In genomic region chr17:88543417-88543782, GRCm38 (mm10) we compare ENCODE assay signal across 15 mouse cellular contexts. TPM values are rescaled to one million over a fixed set of nuclear protein-coding genes. Genes with fewer than 3 reads are reported as not detected.
A peak's percentile ranks its signal among the peaks of the same experiment; 100 is the strongest.
DNase-seq lines count a peak whose midpoint lies in the region; ATAC-seq and TF ChIP-seq lines count a peak whose summit lies in the region.
"Had no signal": no experiment of that assay in that cellular context is flagged by ENCODE, and none has a peak within 500 bp of the region (broad histone marks: within the 10 kb centered on the region; RNA-seq: fewer than 3 reads in every experiment).

No protein-coding gene starts in this region.

- TF ChIP-seq CTCF in bone marrow macrophage, adult 2 months (IDR thresholded peaks at IDR 0.05; ENCODE audit: low read depth, low read length) = no peak

- WGBS in kidney, embryonic 14.5 days = 65% methylated on average over 3 of the region's 3 CpGs
- WGBS in liver, embryonic 16.5 days (ENCODE audit: insufficient replicate concordance) = 49% methylated on average over 3 of the region's 3 CpGs

- no peak overlapping the region; the same call in 1 of the 2 replicates for H3K27ac ChIP-seq in kidney, embryonic 14.5 days (ENCODE audit: low read depth, low read length)
- peak overlapping the region; percentile 42 for H3K27ac ChIP-seq in bone marrow macrophage, adult 2 months (ENCODE audit: insufficient read depth, low read depth, low read length)
- peak overlapping the region; percentile 78 for H3K27ac ChIP-seq in liver, embryonic 16.5 days (ENCODE audit: low read length)
- H3K27ac ChIP-seq: gastrocnemius, adult 2 months; limb, embryonic 12.5 days; neural tube, embryonic 15.5 days had no signal

- no peaks in the 10 kb centered on the region for H3K27me3 ChIP-seq in kidney, embryonic 14.5 days (ENCODE audit: control insufficient read depth, insufficient read depth, low read length)
- H3K27me3 ChIP-seq in liver, embryonic 16.5 days (ENCODE audit: control insufficient read depth, insufficient read depth, low read depth, low read length) = no peaks in the 10 kb centered on the region
- H3K27me3 ChIP-seq: limb, embryonic 12.5 days; neural tube, embryonic 15.5 days had no signal

- no peak overlapping the region for H3K4me2 ChIP-seq in kidney, embryonic 14.5 days (replicated peaks; ENCODE audit: low read depth, low read length)
- H3K4me2 ChIP-seq in liver, embryonic 16.5 days (ENCODE audit: low read depth, low read length) = no peak overlapping the region
- H3K4me2 ChIP-seq: limb, embryonic 12.5 days; neural tube, embryonic 15.5 days had no signal

- no peaks in the 10 kb centered on the region for H3K9me3 ChIP-seq in kidney, embryonic 14.5 days (ENCODE audit: control insufficient read depth, low read length)
- no peaks in the 10 kb centered on the region for H3K9me3 ChIP-seq in liver, embryonic 16.5 days (replicated peaks; ENCODE audit: control insufficient read depth, low read length)
- H3K9me3 ChIP-seq: heart, embryonic 10.5 days; limb, embryonic 12.5 days; neural tube, embryonic 15.5 days had no signal

- H3K4me3 ChIP-seq in kidney, embryonic 14.5 days (ENCODE audit: low read length) = no peak overlapping the region
- no peak overlapping the region for H3K4me3 ChIP-seq in bone marrow macrophage, adult 2 months (ENCODE audit: insufficient read depth, low read length)
- H3K4me3 ChIP-seq in liver, embryonic 16.5 days (ENCODE audit: low read depth, low read length) = no peak overlapping the region
- H3K4me3 ChIP-seq: gastrocnemius, adult 2 months; heart, embryonic 10.5 days; limb, embryonic 12.5 days; neural tube, embryonic 15.5 days had no signal

- H3K9ac ChIP-seq in kidney, embryonic 14.5 days (ENCODE audit: low read depth, low read length) = no peak overlapping the region
- no peak overlapping the region for H3K9ac ChIP-seq in liver, embryonic 16.5 days (ENCODE audit: low read depth, low read length)
- H3K9ac ChIP-seq: limb, embryonic 12.5 days; neural tube, embryonic 15.5 days had no signal

- peak; percentile 55; the same call in 1 of the 2 replicates for ATAC-seq in kidney, embryonic 14.5 days (ENCODE audit: low FRiP score, low TSS enrichment)
- peak; percentile 70 for ATAC-seq in granulocyte monocyte progenitor cell, adult 5-6 weeks (replicated peaks; ENCODE audit: poor library complexity, severe bottlenecking)
- ATAC-seq in liver, embryonic 16.5 days (ENCODE audit: low read depth) = no peak

- H3K4me1 ChIP-seq in kidney, embryonic 14.5 days (ENCODE audit: control insufficient read depth, insufficient read depth, low read length) = peaks cover 4% of the 10 kb centered on the region; the same call in 1 of the 2 replicates
- peaks cover 62% of the 10 kb centered on the region for H3K4me1 ChIP-seq in bone marrow macrophage, adult 2 months (ENCODE audit: control insufficient read depth, insufficient read depth, low read length)
- H3K4me1 ChIP-seq in liver, embryonic 16.5 days (ENCODE audit: control insufficient read depth, low read depth, low read length) = peaks cover 8% of the 10 kb centered on the region
- H3K4me1 ChIP-seq: limb, embryonic 12.5 days had no signal

- DNase-seq in kidney, postnatal 36 days = no peak
- DNase-seq in embryo, embryonic 11 days = no peak
- no peak for DNase-seq in layer of hippocampus, postnatal 10 days (ENCODE audit: low spot score in 2 of 2)
- DNase-seq in frontal cortex, adult 2 months (ENCODE audit: extremely low spot score in 1 of 2, low spot score in 1 of 2) = no peak
- DNase-seq: cerebellum, postnatal 10 days; gastrocnemius, adult 2 months; lung, postnatal 10 days; spleen, adult 18-20 months had no signal

- H3K36me3 ChIP-seq in kidney, embryonic 14.5 days (ENCODE audit: control insufficient read depth, insufficient read depth, low read length) = peaks cover 10% of the 10 kb centered on the region
- H3K36me3 ChIP-seq in liver, embryonic 16.5 days (ENCODE audit: control insufficient read depth, insufficient read depth) = peaks cover 5% of the 10 kb centered on the region

- no peak for TF ChIP-seq POLR2A in bone marrow macrophage, adult 2 months (IDR thresholded peaks at IDR 0.05; ENCODE audit: borderline replicate concordance, low read depth, low read length)

RNA-seq across cellular contexts. Expression of gene Ppp1r21, which starts 13.5 kb away (rescaled TPM):
- polyA plus RNA-seq in kidney, embryonic 14.5 days (2014; fragmentation: Nextera tagmentation; extraction: Ambion mirVana) = 19.5 and 30.3 TPM in 2 replicates
- polyA plus RNA-seq in bone marrow macrophage, adult 2 months (2012; ENCODE audit: insufficient read depth, insufficient read length, missing spikeins) = 103 and 109 TPM in 2 replicates
- 56.3 and 72.2 TPM in 2 replicates for total RNA-seq in granulocyte monocyte progenitor cell, adult 5-6 weeks (2014; fragmentation: Nextera tagmentation)
- total RNA-seq in granulocyte monocyte progenitor cell, adult 5-6 weeks (2017) = 58.0 and 81.3 TPM in 2 replicates
- polyA plus RNA-seq in liver, embryonic 16.5 days (2015; fragmentation: Nextera tagmentation; extraction: Ambion mirVana) = 9.6 and 10.6 TPM in 2 replicates
- 10 to 100 TPM; 71.4 to 72.7 TPM for total RNA-seq in layer of hippocampus, postnatal 10 days (2021)
- polyA plus RNA-seq in frontal cortex, adult 2 months (2012; rRNA removed) = 79.6 and 82.5 TPM in 2 replicates

RNA-seq across cellular contexts. Expression of gene Ston1, which starts 54.1 kb away (rescaled TPM):
- polyA plus RNA-seq in kidney, embryonic 14.5 days (2014; fragmentation: Nextera tagmentation; extraction: Ambion mirVana) = 7.8 and 11.5 TPM in 2 replicates
- 0.55 TPM in 2 replicates for polyA plus RNA-seq in bone marrow macrophage, adult 2 months (2012; ENCODE audit: insufficient read depth, insufficient read length, missing spikeins)
- 0.51 TPM in 1 of 2 replicates, not detected in the other for total RNA-seq in granulocyte monocyte progenitor cell, adult 5-6 weeks (2014; fragmentation: Nextera tagmentation)
- not detected in 2 replicates for total RNA-seq in granulocyte monocyte progenitor cell, adult 5-6 weeks (2017)
- 0.91 and 0.96 TPM in 2 replicates for polyA plus RNA-seq in liver, embryonic 16.5 days (2015; fragmentation: Nextera tagmentation; extraction: Ambion mirVana)
- total RNA-seq in layer of hippocampus, postnatal 10 days (2021) = 10 to 100 TPM; 10.1 to 12.7 TPM
- polyA plus RNA-seq in frontal cortex, adult 2 months (2012; rRNA removed) = 3.4 and 4.0 TPM in 2 replicates
